Mouse (Mus musculus) CD4-positive naive resting alpha-beta T cell, adult 57 days (primary cell): ENCODE measurements around the gene Adamts9. TPM values are rescaled to one million over a fixed set of nuclear protein-coding genes. Genes with fewer than 3 reads are reported as not detected.

ENCODE experiments used
- total RNA-seq: library from RNA; stranded (reverse); gene quantifications from one replicate; pipeline ENCODE4 v1.2.4, GENCODE M21; 2023

Gene Adamts9
- 0.33 TPM for total RNA-seq

GRCm38 (mm10) chr6:92943057-92943781 lies at the start of gene Adamts9:
Gene Adamts9, minus strand, starts transcription at chr6:92943492.

DNA sequence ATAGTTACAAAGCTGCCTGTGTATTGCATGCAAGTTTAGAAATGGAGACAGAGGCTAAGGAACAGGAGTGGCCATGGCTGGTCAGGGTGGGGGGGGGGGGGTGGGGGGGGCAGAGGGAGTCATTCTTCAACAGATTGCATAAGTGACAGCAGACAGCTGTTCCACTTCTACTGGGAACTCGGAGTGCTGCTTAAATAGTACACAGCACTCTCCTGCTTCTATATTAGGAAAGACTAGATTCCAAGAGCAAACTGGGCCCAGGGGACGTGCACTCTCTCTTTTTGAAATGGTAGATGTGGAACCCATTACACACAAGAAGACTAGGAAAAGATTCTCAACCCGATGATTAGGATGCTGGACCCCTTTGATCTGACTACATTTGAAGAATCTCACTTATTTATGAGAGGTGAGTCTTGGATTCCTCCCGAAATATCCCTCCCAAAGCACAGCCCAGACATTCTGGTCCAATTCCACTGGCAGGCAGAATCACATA lies 74.2 kb downstream of the Adamts9 start, which contains the start of gene Gm15737:
TSS of gene Gm15737 (plus strand) at position 269 of the 493 bp plus-strand sequence.

DNA sequence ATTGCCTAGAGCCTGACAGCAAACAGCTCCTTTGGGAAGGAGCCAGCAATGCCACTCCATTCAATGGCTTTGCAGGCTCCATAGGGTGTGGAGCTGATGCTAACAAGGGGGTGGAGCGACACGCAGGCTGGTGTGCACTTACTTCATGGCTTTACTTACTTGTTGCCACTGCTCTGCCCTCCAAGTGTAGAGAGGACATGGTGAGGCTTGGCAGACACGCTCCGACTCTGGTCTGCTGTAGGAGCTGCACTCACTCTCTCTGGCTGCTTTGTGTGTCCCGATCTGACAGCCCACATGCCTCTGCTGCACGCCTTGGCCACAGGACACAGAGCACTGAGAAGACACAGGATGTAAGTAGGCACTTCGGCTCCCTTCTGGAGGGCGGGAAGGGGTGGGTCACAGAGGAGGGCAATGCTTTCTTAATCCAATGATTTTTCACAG lies 127.0 kb downstream of the Adamts9 start, which contains the start of gene A730049H05Rik:
TSS of gene A730049H05Rik (plus strand) at position 168 of the 441 bp plus-strand sequence.

Other genes with a start within 250 kb of the Adamts9 start
- 1.9 TPM for gene Prickle2, start 237.3 kb downstream of the Adamts9 start, total RNA-seq
- gene A730049H05Rik, start 127.0 kb downstream of the Adamts9 start, total RNA-seq: not detected
- not detected for gene Gm15737, start 74.1 kb downstream of the Adamts9 start, total RNA-seq